8 mouse cellular contexts compared by ENCODE assay signal in genomic region chr13:114817751-114818360, GRCm38 (mm10). TPM values are rescaled to one million over a fixed set of nuclear protein-coding genes. Genes with fewer than 3 reads are reported as not detected.
DNase-seq lines count a peak whose midpoint lies in the region; ATAC-seq and TF ChIP-seq lines count a peak whose summit lies in the region.

Mocs2 (plus strand) TSS chr13:114818236.

- H3K27ac ChIP-seq in forebrain, embryonic 15.5 days (replicated peaks) = no peak within 1 kb of the TSS

- H3K9ac ChIP-seq in forebrain, embryonic 15.5 days (replicated peaks) = peak within 1 kb of the TSS; percentile 64

- peak within 1 kb of the TSS; percentile 62 for H3K4me3 ChIP-seq in forebrain, embryonic 15.5 days
- H3K4me3 ChIP-seq in lung, adult 2 months (replicated peaks; ENCODE audit: extremely low read depth, low read depth, low read length) = peak within 1 kb of the TSS; percentile 80

- H3K27me3 ChIP-seq in forebrain, embryonic 15.5 days = no peaks in the 10 kb centered on the region

- peak; percentile 71; the same call in 1 of the 2 replicates for TF ChIP-seq POLR2A in lung, adult 2 months (IDR thresholded peaks at IDR 0.05; ENCODE audit: borderline replicate concordance, extremely low read depth, low read depth, low read length)

- no peak for TF ChIP-seq CTCF in lung, adult 2 months (IDR thresholded peaks at IDR 0.05; ENCODE audit: insufficient read depth, low read length)

- DNase-seq in ES-CJ7 (ENCODE audit: low read depth, low spot score) = peak; percentile 95
- peak; percentile 89 for DNase-seq in cerebellum, adult 11 months
- DNase-seq in heart, postnatal 25 days (ENCODE audit: low spot score) = peak; percentile 81
- peak; percentile 83 to 93 for DNase-seq in layer of hippocampus, adult 18-20 months (ENCODE audit: low spot score in 2 of 2)
- peak; percentile 95 for DNase-seq in lung, adult 2 months
- DNase-seq in thymus, adult 18-20 months = peak; percentile 90

- 2% methylated on average over 39 of the region's 39 CpGs for WGBS in forebrain, embryonic 15.5 days
- 1% methylated on average over 39 of the region's 39 CpGs for WGBS in lung, adult 2 months

- H3K9me3 ChIP-seq in forebrain, embryonic 15.5 days = no peaks in the 10 kb centered on the region

- H3K4me1 ChIP-seq in forebrain, embryonic 15.5 days = peaks cover 16% of the 10 kb centered on the region
- peaks cover 3% of the 10 kb centered on the region; the same call in 1 of the 2 replicates for H3K4me1 ChIP-seq in lung, adult 2 months (ENCODE audit: control insufficient read depth, insufficient read depth, low read length)

- peak within 1 kb of the TSS; percentile 69 for H3K4me2 ChIP-seq in forebrain, embryonic 15.5 days (replicated peaks)

- peak; percentile 99 for ATAC-seq in forebrain, embryonic 15.5 days (replicated peaks)
- peak; percentile 97 for ATAC-seq in neutrophil, adult 5-6 weeks (ENCODE audit: extremely low read depth, insufficient number of reproducible peaks, low FRiP score, poor library complexity, severe bottlenecking)

- H3K36me3 ChIP-seq in forebrain, embryonic 15.5 days = no peaks in the 10 kb centered on the region

- intact Hi-C loops in heart, postnatal 25 days (cut with DNase I) = no loop called here

RNA-seq across cellular contexts. Expression of gene Mocs2, which starts in this region (rescaled TPM):
- polyA plus RNA-seq in forebrain, embryonic 15.5 days (2015; fragmentation: Nextera tagmentation; extraction: Ambion mirVana) = 103 and 110 TPM in 2 replicates
- 10 to 100 TPM; 49.6 to 59.8 TPM for total RNA-seq in heart, postnatal 25 days (2021)
- total RNA-seq in layer of hippocampus, adult 18-20 months (2021) = 10 to 100 TPM; 78.6 to 82.5 TPM
- 8.6 and 17.5 TPM in 2 replicates for polyA plus RNA-seq in lung, adult 2 months (2012; rRNA removed)
- 22.1 and 23.5 TPM in 2 replicates for total RNA-seq in neutrophil, adult 5-6 weeks (2017)
